Mouse (Mus musculus) small intestine, adult 2 months (tissue): Measurements from ENCODE around the gene Ccl28.

ENCODE experiments used
- CTCF ChIP-seq: fragments of 200-500 bp; IDR thresholded peaks from 2 replicates; pipeline ENCODE4 v1.5.1; 2012; ENCODE audit warnings: low read depth, mild to moderate bottlenecking, control low read depth, inconsistent platforms, low read length, moderate library complexity, mixed read lengths; ENCODE audit not compliant: insufficient replicate concordance, insufficient read length; ENCODE audit errors: extremely low read depth
- POLR2A ChIP-seq: fragments of 200-500 bp; IDR thresholded peaks from 2 replicates; pipeline ENCODE4 v1.6.1; 2012; ENCODE audit warnings: low read depth, mild to moderate bottlenecking, control low read depth, inconsistent platforms, low read length, moderate library complexity

- TF ChIP-seq CTCF = no peak
- no peak for TF ChIP-seq POLR2A
Measured at GRCm38 (mm10) chr13:119654734-119655133, 31.1 kb downstream of the Ccl28 start.
